Mouse (Mus musculus): ENCODE results near the gene Fam81b. TPM values are rescaled to one million over a fixed set of nuclear protein-coding genes. Genes with fewer than 3 reads are reported as not detected.
A peak's percentile ranks its signal among the peaks of the same experiment; 100 is the strongest.

Gene Fam81b
- polyA plus RNA-seq, 1 experiment: 0.11 TPM

DNA sequence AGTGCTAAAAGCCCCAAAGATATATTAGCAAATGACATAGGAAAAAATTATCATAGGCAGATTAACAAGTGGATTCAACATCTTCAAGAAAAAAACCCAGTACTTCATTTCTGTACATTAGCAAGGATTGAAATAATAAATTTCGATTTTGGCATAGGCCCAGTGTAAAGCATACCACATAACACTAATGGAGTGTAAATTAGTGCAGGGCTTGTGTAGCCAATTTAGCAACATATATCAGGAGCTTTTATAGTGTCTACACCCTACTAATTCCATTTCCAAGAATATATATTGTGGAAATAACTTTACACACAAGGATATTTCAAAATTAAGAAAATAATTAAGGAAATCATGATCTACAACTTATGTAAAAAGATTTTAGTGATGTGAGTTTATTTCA, 55.8 kb downstream of the Fam81b start:
- Histone ChIP-seq H3K27me3 (ENCODE audit: control insufficient read depth, insufficient read depth, low read length) (no peaks in the 10 kb centered on the region), H3K4me1 (ENCODE audit: control insufficient read depth, insufficient read depth, low read length) (no peaks in the 10 kb centered on the region), H3K4me3 (replicated peaks; ENCODE audit: insufficient read depth, low read depth, low read length) (no peak overlapping the region), H3K27ac (ENCODE audit: insufficient read depth, low read length) (no peak overlapping the region)
- DNase-seq: no peak
- WGBS: 45% methylated on average over 1 of the region's 1 CpGs
- TF ChIP-seq POLR2A (IDR thresholded peaks at IDR 0.05; ENCODE audit: borderline replicate concordance, insufficient read depth, low read length) (no peak), CTCF (IDR thresholded peaks at IDR 0.05; ENCODE audit: borderline replicate concordance, insufficient read depth, low read depth, low read length) (no peak)

DNA sequence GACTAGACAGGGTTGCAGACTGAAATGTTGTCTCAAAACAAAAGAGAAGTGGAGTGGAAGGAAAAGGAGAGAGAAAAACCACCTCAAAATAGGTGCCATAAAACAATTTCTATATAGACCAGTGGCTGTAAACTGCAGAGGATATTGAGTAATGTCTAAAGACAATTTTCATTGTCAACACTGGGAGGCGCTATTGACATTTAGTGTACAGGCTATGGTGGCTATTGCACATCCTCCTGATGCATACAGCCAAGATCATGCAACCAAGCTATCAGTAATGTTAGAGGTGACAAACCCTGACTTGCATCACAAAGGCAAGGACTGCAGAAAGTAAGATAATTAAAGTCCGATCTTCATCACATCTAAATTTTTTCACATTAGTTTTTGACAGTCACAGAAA, 89.5 kb downstream of the Fam81b start:
- H3K4me3 ChIP-seq (replicated peaks; ENCODE audit: insufficient read depth, low read depth, low read length): no peak overlapping the region
- TF ChIP-seq CTCF (IDR thresholded peaks at IDR 0.05; ENCODE audit: borderline replicate concordance, insufficient read depth, low read depth, low read length) (peak; percentile 42; the same call in 1 of the 2 replicates), POLR2A (IDR thresholded peaks at IDR 0.05; ENCODE audit: borderline replicate concordance, insufficient read depth, low read length) (no peak)
- no peak overlapping the region for H3K27ac ChIP-seq (ENCODE audit: insufficient read depth, low read length)
- 44% methylated on average over 2 of the region's 2 CpGs for WGBS
- DNase-seq: peak in 1 of 2 experiments; percentile 76
- no peaks in the 10 kb centered on the region for H3K27me3 ChIP-seq (ENCODE audit: control insufficient read depth, insufficient read depth, low read length)
- H3K4me1 ChIP-seq (ENCODE audit: control insufficient read depth, insufficient read depth, low read length): no peaks in the 10 kb centered on the region

DNA sequence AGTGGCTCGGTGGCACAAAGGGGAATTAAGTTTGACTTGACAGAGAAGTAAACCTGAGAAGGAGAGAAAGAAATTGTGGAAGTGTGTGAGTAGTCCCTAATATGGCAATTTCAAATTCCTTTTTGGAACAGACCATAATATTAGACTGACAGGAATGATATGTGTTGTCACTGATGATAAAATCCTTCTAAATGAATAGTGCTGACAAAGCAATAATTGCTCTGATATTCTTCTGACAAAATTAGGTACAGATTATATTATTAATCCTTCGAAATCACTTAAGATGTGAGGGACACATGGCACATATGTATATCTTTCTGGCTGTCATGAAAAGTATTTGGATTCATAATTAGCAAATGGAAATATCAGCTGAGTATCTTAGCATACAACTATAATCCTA, 89.9 kb downstream of the Fam81b start:
- H3K27me3 ChIP-seq (ENCODE audit: control insufficient read depth, insufficient read depth, low read length): no peaks in the 10 kb centered on the region
- no peak overlapping the region for H3K27ac ChIP-seq (ENCODE audit: insufficient read depth, low read length)
- no peak for DNase-seq
- 94% methylated on average over 2 of the region's 2 CpGs for WGBS
- H3K4me1 ChIP-seq (ENCODE audit: control insufficient read depth, insufficient read depth, low read length): no peaks in the 10 kb centered on the region
- TF ChIP-seq CTCF (IDR thresholded peaks at IDR 0.05; ENCODE audit: borderline replicate concordance, insufficient read depth, low read depth, low read length) (no peak), POLR2A (IDR thresholded peaks at IDR 0.05; ENCODE audit: borderline replicate concordance, insufficient read depth, low read length) (no peak)
- H3K4me3 ChIP-seq (replicated peaks; ENCODE audit: insufficient read depth, low read depth, low read length): no peak overlapping the region

DNA sequence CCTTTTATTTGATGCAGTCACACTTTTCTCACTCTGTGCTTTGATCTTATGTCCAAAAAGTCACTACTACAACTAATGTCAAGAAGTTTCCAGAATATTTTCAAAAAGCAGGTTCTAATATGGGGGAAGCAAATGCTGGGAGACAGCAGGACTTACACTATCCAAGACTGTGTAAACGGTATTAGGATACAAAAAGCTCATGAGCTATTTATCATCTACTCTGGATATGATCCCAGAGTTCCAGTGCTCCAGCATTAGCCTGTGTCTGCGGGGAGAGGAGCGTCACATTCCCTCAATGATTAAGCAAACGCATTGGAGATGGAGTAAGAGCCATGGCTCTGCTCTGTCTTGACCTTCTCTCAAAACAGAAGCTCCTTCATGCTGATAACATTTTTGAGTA, 104.9 kb downstream of the Fam81b start:
- TF ChIP-seq CTCF (IDR thresholded peaks at IDR 0.05; ENCODE audit: borderline replicate concordance, insufficient read depth, low read depth, low read length) (no peak), POLR2A (IDR thresholded peaks at IDR 0.05; ENCODE audit: borderline replicate concordance, insufficient read depth, low read length) (no peak)
- 88% methylated on average over 4 of the region's 4 CpGs for WGBS
- no peak overlapping the region for H3K4me3 ChIP-seq (replicated peaks; ENCODE audit: insufficient read depth, low read depth, low read length)
- peaks cover 6% of the 10 kb centered on the region for H3K4me1 ChIP-seq (ENCODE audit: control insufficient read depth, insufficient read depth, low read length)
- DNase-seq: no peak
- H3K27me3 ChIP-seq (ENCODE audit: control insufficient read depth, insufficient read depth, low read length): no peaks in the 10 kb centered on the region
- H3K27ac ChIP-seq (ENCODE audit: insufficient read depth, low read length): no peak overlapping the region

DNA sequence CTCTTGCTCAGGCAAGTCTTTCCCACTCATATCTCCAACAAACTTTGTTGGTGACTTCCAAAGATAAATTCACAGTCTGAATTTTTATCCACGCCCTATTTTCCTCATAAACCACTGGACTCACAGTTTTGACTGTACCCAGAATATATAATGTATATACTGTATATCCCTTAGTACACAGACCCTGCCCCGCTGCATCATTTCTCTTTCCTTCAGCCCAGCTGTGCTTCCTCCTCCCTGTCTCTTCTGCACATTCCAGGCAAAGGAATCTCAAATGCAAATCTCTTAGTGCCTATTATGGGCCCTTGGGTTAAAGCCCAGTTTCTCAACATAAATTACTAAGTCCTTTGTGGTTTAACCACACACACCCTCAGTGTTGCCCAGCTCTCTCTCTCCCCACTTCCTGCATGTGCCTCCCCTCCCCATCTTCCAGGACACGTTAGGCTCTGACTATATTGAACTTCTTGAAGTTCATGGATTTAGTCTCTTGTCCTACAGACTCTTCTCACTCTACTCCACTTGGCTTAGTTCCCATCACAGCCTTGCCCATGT, 107.5 kb downstream of the Fam81b start:
- no peak for DNase-seq
- no peak overlapping the region for H3K27ac ChIP-seq (ENCODE audit: insufficient read depth, low read length)
- no peak overlapping the region for H3K4me3 ChIP-seq (replicated peaks; ENCODE audit: insufficient read depth, low read depth, low read length)
- TF ChIP-seq CTCF (IDR thresholded peaks at IDR 0.05; ENCODE audit: borderline replicate concordance, insufficient read depth, low read depth, low read length) (no peak), POLR2A (IDR thresholded peaks at IDR 0.05; ENCODE audit: borderline replicate concordance, insufficient read depth, low read length) (no peak)
- peaks cover 6% of the 10 kb centered on the region for H3K4me1 ChIP-seq (ENCODE audit: control insufficient read depth, insufficient read depth, low read length)
- no peaks in the 10 kb centered on the region for H3K27me3 ChIP-seq (ENCODE audit: control insufficient read depth, insufficient read depth, low read length)
- WGBS: 83% methylated on average over 3 of the region's 3 CpGs

DNA sequence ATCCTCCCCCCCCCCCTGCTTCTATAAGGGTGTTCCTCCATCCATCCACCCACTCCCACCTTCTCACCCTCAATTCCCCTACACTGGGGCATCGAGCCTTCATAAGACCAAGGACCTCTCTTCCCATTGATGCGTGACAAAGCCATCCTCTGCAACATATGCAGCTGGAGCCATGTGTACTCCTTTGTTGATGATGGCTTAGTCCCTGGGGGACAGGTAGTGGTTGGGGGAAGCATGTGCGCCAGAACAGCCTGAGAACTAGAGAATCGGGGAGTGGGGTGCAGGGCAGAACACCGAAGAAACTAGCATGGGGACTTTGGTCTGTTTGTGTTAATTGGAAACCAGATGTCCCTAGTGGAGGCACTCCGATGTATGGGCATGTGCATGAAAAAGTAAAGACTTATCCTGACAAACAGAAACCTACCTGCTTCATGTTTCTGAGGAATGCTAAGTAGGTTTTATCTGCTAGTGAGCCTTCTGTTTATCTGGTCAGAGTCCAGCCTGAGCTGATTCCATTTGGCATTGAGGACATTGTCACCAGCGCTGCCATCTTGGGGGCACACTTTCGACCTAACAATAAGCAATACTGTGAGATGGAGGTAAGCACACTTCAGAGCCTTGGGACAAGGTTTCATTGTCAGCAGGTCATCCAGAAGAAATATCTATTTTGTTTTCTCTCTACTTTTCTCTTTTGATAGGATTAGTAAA, 109.3 kb downstream of the Fam81b start:
- TF ChIP-seq POLR2A (IDR thresholded peaks at IDR 0.05; ENCODE audit: borderline replicate concordance, insufficient read depth, low read length) (no peak), CTCF (IDR thresholded peaks at IDR 0.05; ENCODE audit: borderline replicate concordance, insufficient read depth, low read depth, low read length) (no peak)
- H3K4me3 ChIP-seq (replicated peaks; ENCODE audit: insufficient read depth, low read depth, low read length): no peak overlapping the region
- peak overlapping the region; percentile 51; the same call in 1 of the 2 replicates for H3K27ac ChIP-seq (ENCODE audit: insufficient read depth, low read length)
- H3K4me1 ChIP-seq (ENCODE audit: control insufficient read depth, insufficient read depth, low read length): peaks cover 7% of the 10 kb centered on the region
- H3K27me3 ChIP-seq (ENCODE audit: control insufficient read depth, insufficient read depth, low read length): no peaks in the 10 kb centered on the region
- peak; percentile 33 to 52 for DNase-seq
- WGBS: 68% methylated on average over 8 of the region's 8 CpGs

DNA sequence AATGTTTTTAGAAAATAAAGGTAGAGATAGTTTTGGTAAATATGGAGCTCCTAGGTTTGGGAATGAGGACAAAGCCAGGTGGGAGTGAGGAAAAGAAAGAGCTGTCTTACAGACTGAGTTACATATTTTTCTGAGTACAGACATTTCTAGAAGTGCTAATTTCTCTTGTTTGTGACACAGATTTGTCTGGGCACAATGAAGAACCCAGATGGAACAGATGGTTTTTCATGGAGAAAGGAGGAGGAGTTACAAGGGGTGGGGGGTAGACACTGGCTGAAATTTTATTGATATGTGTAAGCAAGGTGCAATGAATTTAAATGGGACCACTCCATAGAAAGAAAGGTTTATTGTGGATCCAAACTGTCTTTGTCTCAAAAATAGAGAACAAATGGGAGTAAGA, 109.9 kb downstream of the Fam81b start:
- H3K4me1 ChIP-seq (ENCODE audit: control insufficient read depth, insufficient read depth, low read length): peaks cover 12% of the 10 kb centered on the region
- no peak overlapping the region for H3K4me3 ChIP-seq (replicated peaks; ENCODE audit: insufficient read depth, low read depth, low read length)
- no peak overlapping the region for H3K27ac ChIP-seq (ENCODE audit: insufficient read depth, low read length)
- peak in 1 of 2 experiments; percentile 65 for DNase-seq
- no peaks in the 10 kb centered on the region for H3K27me3 ChIP-seq (ENCODE audit: control insufficient read depth, insufficient read depth, low read length)
- TF ChIP-seq POLR2A (IDR thresholded peaks at IDR 0.05; ENCODE audit: borderline replicate concordance, insufficient read depth, low read length): no peak
- TF ChIP-seq CTCF (IDR thresholded peaks at IDR 0.05; ENCODE audit: borderline replicate concordance, insufficient read depth, low read depth, low read length): no peak

DNA sequence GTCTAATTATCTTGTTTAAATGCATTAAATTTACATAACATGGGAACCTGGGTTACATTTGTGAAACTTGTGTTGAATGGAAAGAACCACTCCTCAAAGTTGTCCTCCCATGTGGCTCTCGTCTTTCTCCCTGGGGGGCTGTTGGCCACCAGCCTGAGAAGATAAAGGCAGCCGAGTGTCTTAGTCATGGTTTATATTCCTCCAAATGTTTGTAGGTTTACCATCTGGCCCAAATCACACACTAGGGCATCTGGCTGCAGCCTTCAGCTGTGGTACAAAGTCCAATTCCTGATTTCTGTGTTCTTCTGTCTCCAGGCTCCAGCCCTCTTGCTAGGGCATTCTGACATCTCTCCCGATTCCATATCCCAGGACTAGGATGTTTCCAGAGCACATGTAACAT, 114.6 kb downstream of the Fam81b start:
- 19% methylated on average over 3 of the region's 3 CpGs for WGBS
- TF ChIP-seq POLR2A (IDR thresholded peaks at IDR 0.05; ENCODE audit: borderline replicate concordance, insufficient read depth, low read length) (no peak), CTCF (IDR thresholded peaks at IDR 0.05; ENCODE audit: borderline replicate concordance, insufficient read depth, low read depth, low read length) (no peak)
- peak; percentile 40 to 52 for DNase-seq
- no peak overlapping the region for H3K4me3 ChIP-seq (replicated peaks; ENCODE audit: insufficient read depth, low read depth, low read length)
- peaks cover 15% of the 10 kb centered on the region for H3K4me1 ChIP-seq (ENCODE audit: control insufficient read depth, insufficient read depth, low read length)
- H3K27ac ChIP-seq (ENCODE audit: insufficient read depth, low read length): peak overlapping the region; percentile 47
- H3K27me3 ChIP-seq (ENCODE audit: control insufficient read depth, insufficient read depth, low read length): no peaks in the 10 kb centered on the region

All from cerebellum, adult 2 months (tissue).